Mouse (Mus musculus) testis, adult 2 months (tissue): ENCODE measurements around the gene Spats1. TPM values are rescaled to one million over a fixed set of nuclear protein-coding genes. Genes with fewer than 3 reads are reported as not detected.

Source experiments
- H3K27ac ChIP-seq: fragments of 200-500 bp; 2 replicates; pipeline ENCODE4 v1.5.1; 2012; ENCODE audit warnings: low read depth, low read length; ENCODE audit not compliant: control insufficient read depth, insufficient read depth
- H3K27me3 ChIP-seq: fragments of 200-500 bp; 2 replicates; pipeline ENCODE4 v1.6.1; 2012; ENCODE audit warnings: mild to moderate bottlenecking, low read length, moderate library complexity; ENCODE audit not compliant: control insufficient read depth, insufficient read depth
- H3K36me3 ChIP-seq: fragments of 200-500 bp; 2 replicates; pipeline ENCODE4 v1.6.1; 2012; ENCODE audit warnings: mild to moderate bottlenecking, low read length; ENCODE audit not compliant: control insufficient read depth, insufficient read depth
- H3K4me1 ChIP-seq: fragments of 200-500 bp; 2 replicates; pipeline ENCODE4 v1.6.1; 2012; ENCODE audit warnings: low read length; ENCODE audit not compliant: control insufficient read depth, insufficient read depth
- H3K4me3 ChIP-seq: fragments of 200-500 bp; 2 replicates; pipeline ENCODE4 v1.5.1; 2012; ENCODE audit warnings: low read depth, mild to moderate bottlenecking, low read length, moderate library complexity, mixed read lengths; ENCODE audit not compliant: control insufficient read depth
- CTCF ChIP-seq: fragments of 200-500 bp; IDR thresholded peaks from 2 replicates; pipeline ENCODE4 v1.5.1; 2012; ENCODE audit warnings: low read depth, mild to moderate bottlenecking, inconsistent platforms, low read length, moderate library complexity; ENCODE audit not compliant: control insufficient read depth, insufficient read depth, insufficient replicate concordance
- POLR2A ChIP-seq: fragments of 200-500 bp; IDR thresholded peaks from 2 replicates; pipeline ENCODE4 v1.6.1; 2012; ENCODE audit warnings: low read depth, mild to moderate bottlenecking, inconsistent platforms, low read length, moderate library complexity; ENCODE audit not compliant: control insufficient read depth
- polyA plus RNA-seq: library from polyadenylated mRNA; depleted of rRNA; stranded (reverse); fragments of >200 nt; gene quantifications from 2 replicates; pipeline ENCODE4 v1.2.3, GENCODE M21; 2012; rRNA removed

Spats1 gene
- polyA plus RNA-seq, 1 experiment: 23.3 TPM

- no peaks in the 10 kb centered on the region; the same call in 1 of the 2 replicates for H3K36me3 ChIP-seq
Observed at GRCm38 (mm10) chr17:45398021-45398420, 77.2 kb downstream of the Spats1 start.

DNA sequence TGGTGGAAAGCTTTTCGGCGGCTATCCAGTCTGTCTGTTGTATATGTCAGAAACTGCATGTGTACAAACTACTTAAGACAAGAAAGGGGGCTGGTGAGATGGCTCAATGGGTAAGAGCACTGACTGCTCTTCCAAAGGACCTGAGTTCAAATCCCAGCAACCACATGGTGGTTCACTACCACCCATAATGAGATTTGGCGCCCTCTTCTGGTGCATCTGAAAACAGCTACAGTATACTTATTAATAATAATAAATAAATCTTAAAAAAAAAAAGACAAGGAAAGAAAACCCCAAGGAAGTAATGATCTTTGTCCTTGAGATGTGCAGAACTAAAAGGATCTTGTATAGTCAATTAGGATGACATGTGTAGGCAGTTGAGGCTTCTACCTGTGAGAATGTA lies 77.7 kb downstream of the Spats1 start:
- Histone ChIP-seq H3K4me3 (no peak overlapping the region), H3K36me3 (no peaks in the 10 kb centered on the region; the same call in 1 of the 2 replicates), H3K27me3 (no peaks in the 10 kb centered on the region), H3K4me1 (no peaks in the 10 kb centered on the region), H3K27ac (no peak overlapping the region)
- TF ChIP-seq POLR2A (no peak), CTCF (no peak)

More at GRCm38 (mm10) chr17:45398021-45398420, 77.2 kb downstream of the Spats1 start:
- no peak overlapping the region for H3K4me3 ChIP-seq
- no peak for TF ChIP-seq CTCF
- no peak for TF ChIP-seq POLR2A
- no peak overlapping the region for H3K27ac ChIP-seq
- H3K4me1 ChIP-seq: no peaks in the 10 kb centered on the region
- H3K27me3 ChIP-seq: no peaks in the 10 kb centered on the region

DNA sequence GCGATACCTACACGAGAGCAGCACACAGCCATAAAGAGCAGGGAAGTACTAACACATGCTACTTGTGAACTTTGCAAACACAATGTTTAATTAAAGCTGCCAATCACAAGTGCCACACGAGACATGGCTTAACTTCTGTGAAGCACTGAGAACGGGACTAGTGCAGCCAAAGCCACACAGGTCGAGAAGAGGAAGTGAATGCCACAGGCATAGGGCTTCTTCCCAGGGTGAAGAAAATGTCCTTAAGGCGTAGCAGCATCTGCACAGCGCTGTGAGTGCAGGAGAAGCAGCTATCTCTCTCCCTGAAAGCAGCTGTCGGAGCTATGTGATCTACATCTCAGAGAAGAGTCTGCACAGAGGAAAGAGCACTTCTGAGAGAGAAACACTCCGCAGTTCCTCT lies 80.6 kb downstream of the Spats1 start:
- H3K4me3 ChIP-seq: no peak overlapping the region
- no peak overlapping the region for H3K27ac ChIP-seq
- no peak for TF ChIP-seq CTCF
- no peak for TF ChIP-seq POLR2A
- no peaks in the 10 kb centered on the region for H3K4me1 ChIP-seq
- no peaks in the 10 kb centered on the region for H3K27me3 ChIP-seq
- no peaks in the 10 kb centered on the region; the same call in 1 of the 2 replicates for H3K36me3 ChIP-seq

- TF ChIP-seq CTCF (no peak), POLR2A (no peak)
- Histone ChIP-seq H3K36me3 (no peaks in the 10 kb centered on the region; the same call in 1 of the 2 replicates), H3K27ac (no peak overlapping the region), H3K4me1 (no peaks in the 10 kb centered on the region), H3K27me3 (no peaks in the 10 kb centered on the region), H3K4me3 (no peak overlapping the region)
Observed at GRCm38 (mm10) chr17:45393765-45394164, 81.5 kb downstream of the Spats1 start.

Other genes starting within 250 kb of the Spats1 start
- 9.3 and 9.8 TPM in 2 replicates for gene Cdc5l, start 41.7 kb downstream of the Spats1 start, polyA plus RNA-seq
- 19.3 and 23.4 TPM in 2 replicates for gene Aars2, start 31.4 kb upstream of the Spats1 start, polyA plus RNA-seq
- gene Tcte1, start 48.0 kb upstream of the Spats1 start, polyA plus RNA-seq: 261 and 281 TPM in 2 replicates
- gene Tmem151b, start 74.3 kb upstream of the Spats1 start, polyA plus RNA-seq: 0.35 and 0.37 TPM in 2 replicates
- gene Nfkbie, start 80.3 kb upstream of the Spats1 start, polyA plus RNA-seq: 0.83 and 0.95 TPM in 2 replicates
- 26.6 and 35.6 TPM in 2 replicates for gene Slc35b2, start 88.5 kb upstream of the Spats1 start, polyA plus RNA-seq
- 99.1 and 109 TPM in 2 replicates for gene Hsp90ab1, start 97.9 kb upstream of the Spats1 start, polyA plus RNA-seq
- 138 and 143 TPM in 2 replicates for gene Slc29a1, start 124.2 kb upstream of the Spats1 start, polyA plus RNA-seq
- 3.4 and 4.4 TPM in 2 replicates for gene Mymx, start 126.7 kb upstream of the Spats1 start, polyA plus RNA-seq
- gene Capn11, start 183.9 kb upstream of the Spats1 start, polyA plus RNA-seq: 28.2 and 28.4 TPM in 2 replicates
- gene Mrpl14, start 210.9 kb upstream of the Spats1 start, polyA plus RNA-seq: 15.4 and 18.8 TPM in 2 replicates
- 5.4 and 6.4 TPM in 2 replicates for gene Tmem63b, start 211.5 kb upstream of the Spats1 start, polyA plus RNA-seq